Comparison of ENCODE assay signal across 7 mouse cellular contexts in genomic region chr2:170129923-170130779, GRCm38 (mm10). TPM values are rescaled to one million over a fixed set of nuclear protein-coding genes. Genes with fewer than 3 reads are reported as not detected.
DNase-seq lines count a peak whose midpoint lies in the region; ATAC-seq and TF ChIP-seq lines count a peak whose summit lies in the region.

No protein-coding gene starts in this region.

- in situ Hi-C loops in ES-E14 (cut with MboI; ENCODE audit: low sequenced_read_pairs in 2 of 2, unreplicated experiment in 2 of 2), result no loop called here

- WGBS in hindbrain, embryonic 15.5 days, result under 1% methylated on average over 48 of the region's 48 CpGs
- under 1% methylated on average over 39 of the region's 48 CpGs for WGBS in macrophage (ENCODE audit: missing documents)

- H3K4me3 ChIP-seq in ES-E14 (ENCODE audit: insufficient read depth in 1 of 2, low read depth in 1 of 2, low read length in 2 of 2, poor library complexity in 1 of 2, severe bottlenecking in 1 of 2), result peak overlapping the region; percentile 92 to 96
- peak overlapping the region; percentile 86 for H3K4me3 ChIP-seq in embryonic fibroblast, embryonic 13.5 days (ENCODE audit: insufficient read depth, low read length)
- peak overlapping the region; percentile 83 for H3K4me3 ChIP-seq in hindbrain, embryonic 15.5 days
- H3K4me3 ChIP-seq in macrophage (ENCODE audit: inconsistent target), result peak overlapping the region; percentile 73

- H3K27me3 ChIP-seq in hindbrain, embryonic 15.5 days, result 0 out of 2 replicates have a peak, but pooled peaks cover 4% of the 10 kb centered on the region

- H3K27ac ChIP-seq in ES-E14 (ENCODE audit: insufficient read depth, low read depth, low read length, poor library complexity, severe bottlenecking) (peak overlapping the region; percentile 85), macrophage (peak overlapping the region; percentile 88)
- H3K27ac ChIP-seq in embryonic fibroblast, embryonic 13.5 days (ENCODE audit: insufficient read depth, low read length), result peak overlapping the region; percentile 79
- H3K27ac ChIP-seq in hindbrain, embryonic 15.5 days (replicated peaks), result peak overlapping the region; percentile 84

- H3K9me3 ChIP-seq in ES-E14 (ENCODE audit: control insufficient read depth, insufficient read depth, low read depth, low read length), result no peaks in the 10 kb centered on the region
- no peaks in the 10 kb centered on the region for H3K9me3 ChIP-seq in hindbrain, embryonic 15.5 days

- peaks cover 62% of the 10 kb centered on the region for H3K79me2 ChIP-seq in macrophage (ENCODE audit: inconsistent target)

- ATAC-seq in hindbrain, embryonic 15.5 days (ENCODE audit: low FRiP score, low read depth), result peak; percentile 12

- peaks cover 18 to 23% of the 10 kb centered on the region in 2 experiments for H3K4me1 ChIP-seq in ES-E14 (ENCODE audit: control insufficient read depth in 2 of 2, insufficient read depth in 2 of 2, low read length in 2 of 2, poor library complexity in 1 of 2)
- H3K4me1 ChIP-seq in embryonic fibroblast, embryonic 13.5 days (ENCODE audit: control insufficient read depth, insufficient read depth, low read length), result peaks cover 21% of the 10 kb centered on the region
- peaks cover 51% of the 10 kb centered on the region for H3K4me1 ChIP-seq in hindbrain, embryonic 15.5 days (replicated peaks)

- peaks cover 2% of the 10 kb centered on the region; the same call in 1 of the 2 replicates for H3K36me3 ChIP-seq in ES-E14 (ENCODE audit: control insufficient read depth, insufficient read depth, low read length, poor library complexity, severe bottlenecking)
- no peaks in the 10 kb centered on the region for H3K36me3 ChIP-seq in hindbrain, embryonic 15.5 days
- no peaks in the 10 kb centered on the region for H3K36me3 ChIP-seq in macrophage (ENCODE audit: inconsistent target)

- H3K9ac ChIP-seq in ES-E14 (ENCODE audit: insufficient read depth, low read depth, low read length, poor library complexity, severe bottlenecking), result peak overlapping the region; percentile 93
- peak overlapping the region; percentile 78 for H3K9ac ChIP-seq in hindbrain, embryonic 15.5 days

- TF ChIP-seq POLR2A in embryonic fibroblast, embryonic 13.5 days (IDR thresholded peaks at IDR 0.05; ENCODE audit: low read depth, low read length), result peak; percentile 31; the same call in 1 of the 2 replicates

- peak; percentile 80 for DNase-seq in A20 (ENCODE audit: low read depth, low spot score)
- DNase-seq in ES-E14 (ENCODE audit: low read depth, low spot score), result no peak
- peak; percentile 46 to 62 for DNase-seq in thymus, adult 18-20 months
- DNase-seq in right cerebral cortex, adult 18-20 months, result no peak

- no peak for TF ChIP-seq CTCF in embryonic fibroblast, embryonic 13.5 days (IDR thresholded peaks at IDR 0.05; ENCODE audit: borderline replicate concordance, insufficient read depth, low read length)

- H3K4me2 ChIP-seq in hindbrain, embryonic 15.5 days, result peak overlapping the region; percentile 80

TF ChIP-seq in ES-E14, 5 proteins besides CTCF, POLR2A, EP300 and RAD21:
- TF ChIP-seq CHD2 (IDR thresholded peaks at IDR 0.05; ENCODE audit: low read depth, low read length) (no peak), MAFK (IDR thresholded peaks at IDR 0.05; ENCODE audit: insufficient read depth, low read depth, low read length) (no peak), ZC3H11A (IDR thresholded peaks at IDR 0.05; ENCODE audit: borderline replicate concordance, low read depth, low read length) (no peak), HCFC1 (IDR thresholded peaks at IDR 0.05; ENCODE audit: borderline replicate concordance, insufficient read depth, low read length) (no peak), ZNF384 (IDR thresholded peaks at IDR 0.05; ENCODE audit: low read depth, low read length) (no peak)
TF ChIP-seq in ES-E14: peak in this region for 0.

RNA-seq across cellular contexts. Expression of gene Zfp217, which starts 17.8 kb away (rescaled TPM):
- total RNA-seq in ES-E14 (2012; rRNA removed), result 23.2 and 28.4 TPM in 2 replicates
- 13.0 and 13.2 TPM in 2 replicates for polyA plus RNA-seq in embryonic fibroblast, embryonic 13.5 days (2011; ENCODE audit: insufficient read length, low read depth, missing spikeins)
- 1.7 and 1.9 TPM in 2 replicates for polyA plus RNA-seq in hindbrain, embryonic 15.5 days (2015; fragmentation: Nextera tagmentation; extraction: Ambion mirVana)
- 10 to 100 TPM; 28.8 to 85.5 (median 55.0) TPM for total RNA-seq in macrophage (2018; cell fraction: chromatin; rRNA removed)
- total RNA-seq in macrophage (2018; cell fraction: cytosol; rRNA removed), result 10 to 100 TPM in 25 of 26 experiments, 1 to 10 TPM in 1; 8.5 to 44.7 (median 31.6) TPM
- total RNA-seq in macrophage (2018; cell fraction: nucleus; rRNA removed), result 100 to 1,000 TPM in 1 of 26 experiments, 10 to 100 TPM in 25; 26.3 to 107 (median 56.6) TPM
- 14.1 to 29.4 TPM (median 16.9 TPM) in 3 replicates for polyA plus RNA-seq in macrophage (2018)

Comparison
In these comparisons a context has a peak if more than half of its experiments do, and no peak if none do; other contexts are left out.
1. DNase-seq: peak in A20 (single experiment) and thymus, adult 18-20 months (2 of 2); none in ES-E14 (single experiment) and right cerebral cortex, adult 18-20 months (single experiment).
2. Peak in every context shown above with its lines, with median percentiles within 50 percentile points of each other: H3K27ac ChIP-seq and H3K4me3 ChIP-seq.